Mouse (Mus musculus) left cerebral cortex, postnatal 4 days (tissue): ENCODE measurements around the gene Dact3. TPM values are rescaled to one million over a fixed set of nuclear protein-coding genes. Genes with fewer than 3 reads are reported as not detected.

Source experiments
- DNase-seq: peaks from one replicate; pipeline ENCODE4 v3.0.0-alpha.2; 2022
- intact Hi-C: fragments of 180-260 bp; cut with DNase I; formaldehyde crosslinking; loops from one replicate; pipeline ENCODE4 v1.15.1; 2025
- total RNA-seq, 2 experiments: library from RNA; stranded (reverse); gene quantifications; 2 replicates each; pipeline ENCODE4 v1.2.3; 2021

The Dact3 gene
- total RNA-seq, 2 experiments from 2014 or later = 57.6 to 61.8 TPM

DNA sequence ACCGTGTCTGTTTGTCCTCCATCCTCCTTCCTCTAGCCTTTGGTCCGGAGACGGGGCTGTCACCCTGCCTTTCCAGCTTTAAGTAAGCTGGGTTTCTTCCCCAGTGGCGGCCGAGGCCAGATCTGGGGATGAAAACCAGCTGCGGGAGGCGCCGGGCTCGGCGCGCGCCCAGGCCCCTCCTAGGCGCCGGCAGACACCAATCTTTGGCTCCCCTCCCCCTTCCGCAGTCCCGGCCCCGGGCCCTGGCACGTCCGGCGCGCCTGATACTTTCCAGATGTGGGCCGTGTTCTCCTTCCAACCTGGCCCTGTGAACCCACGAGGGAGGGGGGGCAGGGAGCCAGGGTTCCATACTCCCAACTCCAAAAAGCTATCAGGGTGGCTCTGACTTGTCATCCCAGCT is 15.8 kb downstream of the Dact3 start:
- intact Hi-C loops = loop anchor here (10.0 kb wide), 1 partner anchor 146 kb away; no protein-coding TSS in a partner anchor
- DNase-seq = peak; percentile 37

DNA sequence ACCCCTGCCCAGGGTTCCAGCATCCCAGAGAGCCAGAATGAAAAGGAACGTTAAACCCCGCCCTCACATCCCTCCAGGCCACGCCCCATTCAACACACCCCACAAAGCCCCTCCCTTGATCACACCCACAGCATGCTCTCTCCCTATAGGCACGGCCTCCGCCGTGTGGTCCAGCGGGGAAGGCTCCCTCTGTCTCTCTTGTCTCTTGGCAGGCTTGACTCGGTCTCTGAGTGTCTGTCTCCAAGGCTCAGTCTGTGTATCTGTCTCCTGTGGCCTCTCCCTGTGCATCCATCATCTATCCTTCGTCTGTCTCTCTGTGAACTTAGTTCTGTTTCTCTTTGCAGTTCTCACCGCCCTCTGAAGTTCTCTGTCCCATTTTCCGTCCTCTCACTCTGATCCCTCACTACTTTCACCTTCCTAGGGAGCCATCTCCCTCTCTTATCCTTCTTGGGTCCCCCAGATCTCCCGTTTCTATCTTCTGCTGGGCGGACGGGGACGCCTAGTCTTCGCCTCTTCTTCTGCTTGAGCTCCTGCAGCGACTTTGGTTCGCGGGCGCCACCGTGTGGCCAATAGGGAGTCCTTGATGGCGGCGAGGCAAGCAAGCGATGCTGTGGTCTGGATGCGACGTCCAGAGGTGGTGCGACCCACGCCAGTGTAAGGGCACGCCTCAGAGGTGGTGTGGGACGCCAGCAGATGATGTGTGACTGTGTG is 16.7 kb downstream of the Dact3 start, which contains the start of gene Gng8:
Gene Gng8 (plus strand): TSS at position 146 of the 711 bp plus-strand sequence.
- peak; percentile 90 for DNase-seq
- intact Hi-C loops = loop anchor here (10.0 kb wide), 1 partner anchor 147 kb away; no protein-coding TSS in a partner anchor

- intact Hi-C loops = loop anchor here (10.0 kb wide), 1 partner anchor 148 kb away; no protein-coding TSS in a partner anchor
- no peak for DNase-seq
These were observed 17.2 kb downstream of the Dact3 start for GRCm38 (mm10) chr7:16892352-16892730.

DNA sequence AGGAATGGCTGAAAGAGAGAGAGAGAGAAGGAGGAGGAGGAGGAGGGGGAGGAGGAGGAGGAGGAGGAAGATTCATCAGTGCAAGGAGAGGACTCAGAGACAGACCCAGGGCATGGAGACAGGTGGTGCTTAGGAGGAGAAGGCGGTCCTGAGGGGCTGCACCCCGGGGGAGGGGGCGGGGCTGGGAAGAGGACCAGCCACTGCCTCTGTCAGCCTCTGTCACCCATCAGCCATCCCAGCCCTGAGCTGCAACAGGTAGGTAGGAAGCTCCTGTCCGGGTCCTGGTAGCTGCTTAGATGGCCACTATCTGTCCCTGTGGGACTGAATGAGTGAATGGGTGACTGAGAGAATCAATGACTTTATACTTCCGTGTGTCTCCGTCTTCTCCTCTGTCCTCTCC is 18.5 kb downstream of the Dact3 start:
- DNase-seq = no peak
- intact Hi-C loops = loop anchor here (10.0 kb wide), 1 partner anchor 149 kb away; no protein-coding TSS in a partner anchor

- intact Hi-C loops = loop anchor here (10.0 kb wide), 1 partner anchor 149 kb away; no protein-coding TSS in a partner anchor
- DNase-seq = no peak
These were observed 19.2 kb downstream of the Dact3 start for GRCm38 (mm10) chr7:16894279-16894678.

- intact Hi-C loops = loop anchor here (10.0 kb wide), 1 partner anchor 150 kb away; no protein-coding TSS in a partner anchor
- DNase-seq = peak; percentile 79
These were observed 19.9 kb downstream of the Dact3 start for GRCm38 (mm10) chr7:16895000-16895399.

DNA sequence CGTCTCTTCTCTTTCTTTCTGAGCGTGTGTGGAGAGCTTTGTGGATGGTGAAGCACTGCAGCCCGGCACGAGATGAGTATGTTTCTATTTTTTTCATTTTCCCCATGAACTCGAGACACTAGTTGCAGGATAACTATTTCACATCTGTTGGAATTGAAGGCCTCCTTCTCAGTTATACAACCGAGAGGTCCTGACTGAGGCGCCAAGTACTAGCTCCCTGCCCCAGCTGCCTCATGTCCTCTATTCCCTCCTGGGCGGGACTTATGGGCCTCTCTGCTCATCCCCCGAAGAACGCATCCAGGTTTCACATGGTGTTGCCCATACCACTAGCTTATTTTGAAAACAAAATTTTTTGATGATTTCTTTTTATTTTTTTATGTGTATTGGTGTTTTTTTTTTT is 20.4 kb downstream of the Dact3 start:
- no peak for DNase-seq
- intact Hi-C loops = loop anchor here (10.0 kb wide), 1 partner anchor 151 kb away; no protein-coding TSS in a partner anchor

GRCm38 (mm10) chr7:16900526-16900925 is 25.4 kb downstream of the Dact3 start:
- intact Hi-C loops = no loop called here
- no peak for DNase-seq

DNA sequence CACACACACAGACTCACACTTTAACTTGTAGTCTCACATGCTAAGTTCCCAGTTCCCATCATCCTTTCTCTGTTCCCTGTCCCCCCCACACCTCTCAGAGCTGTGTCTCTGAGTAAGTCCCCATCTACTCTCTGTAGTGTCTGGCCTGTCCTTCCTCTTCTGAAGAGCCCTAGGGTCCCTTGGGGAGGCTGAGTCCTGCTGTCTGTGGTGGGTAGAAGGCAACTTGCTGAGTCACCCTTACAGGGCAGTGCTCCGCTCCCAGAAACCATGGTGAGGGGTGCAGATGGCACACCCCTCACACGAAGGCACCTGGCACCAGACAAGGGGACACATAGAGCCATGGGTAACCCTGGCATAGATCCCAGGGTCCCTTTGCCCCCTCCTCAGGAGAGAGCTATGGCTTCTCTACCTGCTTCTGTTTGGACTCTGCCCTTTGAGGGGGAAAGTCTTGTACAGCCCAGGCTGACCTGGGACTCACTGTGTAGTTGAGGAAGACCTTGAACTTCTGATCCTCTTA is 28.4 kb downstream of the Dact3 start:
- intact Hi-C loops = no loop called here
- no peak for DNase-seq

DNA sequence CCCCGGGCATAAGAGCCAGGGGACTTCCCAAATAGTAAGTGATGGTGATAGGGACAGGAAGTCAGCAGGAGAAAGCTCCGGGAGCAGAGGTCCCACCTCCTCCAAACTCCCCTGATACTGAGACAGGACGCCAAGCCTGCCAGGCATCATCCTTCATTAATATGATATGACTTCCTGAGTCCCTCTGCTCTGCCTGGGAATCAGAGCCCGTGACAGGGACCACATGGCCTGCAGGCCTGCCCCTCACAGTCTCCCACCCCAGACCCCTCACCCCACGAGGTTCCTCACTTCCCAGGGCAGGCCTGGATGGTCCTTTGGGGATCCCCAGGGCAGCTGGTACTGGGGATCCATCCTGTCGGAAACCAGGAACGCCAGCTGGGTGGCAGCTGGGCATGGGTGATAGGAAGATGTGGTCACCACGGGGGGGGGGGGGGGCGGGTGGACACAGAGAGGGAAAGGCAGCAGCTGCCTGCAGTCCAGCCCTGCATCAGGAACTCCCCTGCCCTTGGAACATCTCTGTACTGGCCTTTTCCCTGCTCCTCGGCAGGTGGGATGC is 29.1 kb downstream of the Dact3 start:
- intact Hi-C loops = no loop called here

DNA sequence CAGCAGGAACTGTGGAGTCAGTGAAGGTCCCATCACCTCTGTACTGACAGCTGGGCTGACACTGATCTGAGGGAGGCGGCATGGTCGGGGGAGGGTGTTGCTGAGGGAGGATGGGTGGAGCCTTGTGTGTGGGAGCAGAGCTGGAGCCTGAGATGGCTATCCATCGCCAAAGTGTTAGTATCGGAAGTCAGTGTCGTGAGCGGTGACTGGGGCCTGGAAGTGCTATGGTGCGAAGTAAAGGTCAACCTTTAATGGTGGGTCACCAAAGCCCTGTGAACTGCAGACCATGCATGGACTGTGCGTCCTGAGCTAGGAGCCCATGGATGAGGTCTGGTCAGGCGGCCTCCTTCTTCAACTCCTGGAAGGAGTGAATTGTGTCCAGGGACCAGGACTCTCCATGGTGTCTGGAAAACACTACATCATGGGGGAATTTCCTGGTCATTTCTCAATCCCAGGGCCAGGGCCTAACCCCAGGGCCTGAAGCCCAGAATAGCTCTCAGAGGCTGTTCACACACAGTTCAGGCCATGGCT is 30.4 kb downstream of the Dact3 start:
- no peak for DNase-seq
- intact Hi-C loops = no loop called here

More for the DNA sequence above, 29.1 kb downstream of the Dact3 start:
- DNase-seq = no peak

GRCm38 (mm10) chr7:16906281-16906680 is 31.2 kb downstream of the Dact3 start, which contains the start of gene Ptgir:
Gene Ptgir (plus strand): TSS chr7:16906490.
- DNase-seq = no peak
- intact Hi-C loops = no loop called here

DNA sequence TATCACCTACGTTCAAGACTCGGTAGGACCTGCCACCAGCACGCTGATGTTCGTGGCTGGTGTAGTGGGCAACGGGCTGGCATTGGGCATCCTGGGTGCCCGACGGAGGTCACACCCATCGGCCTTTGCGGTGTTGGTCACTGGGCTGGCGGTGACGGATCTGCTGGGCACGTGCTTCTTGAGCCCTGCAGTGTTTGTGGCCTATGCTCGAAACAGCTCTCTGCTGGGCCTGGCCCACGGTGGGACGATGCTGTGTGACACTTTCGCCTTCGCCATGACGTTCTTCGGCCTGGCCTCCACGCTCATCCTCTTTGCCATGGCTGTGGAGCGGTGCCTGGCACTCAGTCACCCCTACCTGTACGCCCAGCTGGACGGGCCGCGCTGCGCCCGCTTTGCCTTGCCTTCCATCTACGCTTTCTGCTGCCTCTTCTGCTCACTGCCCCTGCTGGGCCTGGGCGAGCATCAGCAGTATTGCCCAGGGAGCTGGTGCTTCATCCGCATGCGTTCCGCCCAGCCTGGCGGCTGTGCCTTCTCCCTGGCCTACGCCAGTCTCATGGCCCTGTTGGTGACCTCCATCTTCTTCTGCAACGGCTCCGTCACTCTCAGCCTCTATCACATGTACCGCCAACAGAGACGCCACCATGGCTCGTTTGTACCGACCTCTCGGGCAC is 31.9 kb downstream of the Dact3 start:
- intact Hi-C loops = no loop called here
- DNase-seq = no peak

GRCm38 (mm10) chr7:16907842-16908241 is 32.7 kb downstream of the Dact3 start:
- no peak for DNase-seq
- intact Hi-C loops = no loop called here

GRCm38 (mm10) chr7:16908367-16908766 is 33.2 kb downstream of the Dact3 start:
- intact Hi-C loops = no loop called here
- DNase-seq = no peak

GRCm38 (mm10) chr7:16908859-16909258 is 33.7 kb downstream of the Dact3 start:
- DNase-seq = no peak
- intact Hi-C loops = no loop called here

DNA sequence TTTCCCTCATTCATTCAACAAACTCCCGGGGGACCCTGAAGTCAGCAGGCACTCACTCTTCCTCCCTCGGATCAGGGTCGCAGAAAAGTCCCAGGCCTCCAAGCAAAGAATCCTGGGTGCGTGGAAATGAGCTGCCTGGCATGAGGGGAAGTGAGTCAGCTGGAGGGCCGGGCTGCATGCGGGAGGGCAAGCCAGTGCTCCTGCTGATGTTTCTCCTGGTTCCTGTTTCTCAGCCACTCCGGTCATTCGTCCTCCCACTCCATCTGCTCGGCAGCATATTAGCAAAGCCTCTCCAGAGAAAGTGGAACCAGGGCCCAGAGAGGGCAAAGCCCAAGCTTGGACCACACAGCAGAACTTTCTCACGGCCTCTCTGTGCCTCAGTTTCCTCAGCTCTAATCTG is 34.8 kb downstream of the Dact3 start:
- no peak for DNase-seq
- intact Hi-C loops = no loop called here

DNA sequence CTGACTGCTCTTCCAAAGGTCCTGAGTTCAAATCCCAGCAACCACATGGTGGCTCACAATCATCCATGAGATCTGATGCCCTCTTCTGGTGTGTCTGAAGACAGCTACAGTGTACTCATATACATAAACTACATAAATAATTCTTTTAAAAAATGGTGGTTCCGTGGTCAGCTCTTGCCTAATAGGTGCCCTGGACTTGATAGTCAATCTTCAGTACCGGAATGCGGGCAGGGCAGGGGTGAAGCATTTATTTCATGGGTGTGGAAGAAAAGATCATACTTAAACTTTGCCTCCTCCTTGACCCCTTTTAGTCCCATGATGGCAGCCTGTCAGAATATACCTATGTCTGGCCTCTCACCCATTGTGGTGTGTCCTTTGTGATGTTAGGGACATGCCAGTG is 36.8 kb downstream of the Dact3 start:
- DNase-seq = no peak
- intact Hi-C loops = no loop called here

- intact Hi-C loops = no loop called here
- no peak for DNase-seq
These were observed 37.2 kb downstream of the Dact3 start for GRCm38 (mm10) chr7:16912360-16912759.

DNA sequence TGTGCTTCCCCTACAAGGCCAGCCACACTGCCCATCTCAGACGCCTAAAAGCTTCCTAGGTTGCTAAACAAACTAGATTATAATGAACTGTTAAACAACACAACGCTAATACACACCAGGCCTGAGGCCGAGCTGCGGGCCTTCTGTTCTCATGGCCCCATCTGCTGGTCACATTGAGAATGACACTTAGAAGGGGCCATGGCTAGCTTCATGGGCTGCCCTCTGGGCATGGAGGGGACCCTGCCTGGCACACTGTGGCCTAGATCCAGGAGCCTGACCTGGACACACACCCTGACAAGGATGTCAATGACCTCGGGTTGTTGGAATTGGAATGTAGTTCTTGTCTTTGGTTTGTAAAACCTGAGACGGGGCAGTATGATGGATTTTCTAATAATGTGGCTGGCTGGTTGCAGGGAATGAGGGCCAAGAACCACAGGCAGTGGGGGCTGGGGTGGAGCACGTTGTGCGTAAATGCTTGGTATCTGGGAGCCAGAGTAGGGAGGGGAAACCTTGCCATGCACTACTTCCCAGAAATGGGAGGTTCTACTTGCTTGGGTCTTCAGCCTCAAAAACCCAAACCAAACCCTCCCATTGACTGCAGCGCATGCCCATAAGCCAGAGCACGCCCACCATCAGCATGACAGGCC is 38.8 kb downstream of the Dact3 start:
- intact Hi-C loops = no loop called here
- DNase-seq = peak; percentile 74
